Mouse (Mus musculus): ENCODE measurements around the gene Fam193b.

- TF ChIP-seq EP300 (IDR thresholded peaks at IDR 0.05) (no peak), CTCF (IDR thresholded peaks at IDR 0.05) (no peak)
These were observed 48.4 kb upstream of the Fam193b start for GRCm38 (mm10) chr13:55619328-55619727.
